Mouse (Mus musculus): ENCODE results near the gene Grpel1. TPM values are rescaled to one million over a fixed set of nuclear protein-coding genes. Genes with fewer than 3 reads are reported as not detected.
A peak's percentile ranks its signal among the peaks of the same experiment; 100 is the strongest.

Grpel1 gene
- polyA plus RNA-seq, 1 experiment from 2014 or later, result 53.2 TPM

- DNase-seq (no peak), ATAC-seq (ENCODE audit: insufficient read depth) (no peak)
- Histone ChIP-seq H3K9ac (no peak overlapping the region), H3K27ac (ENCODE audit: low read depth) (no peak overlapping the region), H3K4me1 (ENCODE audit: insufficient read depth) (peaks cover 2% of the 10 kb centered on the region; the same call in 1 of the 2 replicates), H3K4me3 (ENCODE audit: low read depth, low read length) (no peak overlapping the region), H3K9me3 (ENCODE audit: low read depth, low read length) (no peaks in the 10 kb centered on the region), H3K27me3 (ENCODE audit: insufficient read depth, low read length) (peaks cover 4% of the 10 kb centered on the region; the same call in 1 of the 2 replicates), H3K4me2 (no peak overlapping the region), H3K36me3 (ENCODE audit: insufficient read depth) (no peaks in the 10 kb centered on the region)
- 85% methylated on average over 2 of the region's 2 CpGs for WGBS
- no peak for TF ChIP-seq CTCF (IDR thresholded peaks at IDR 0.05; ENCODE audit: low read depth)
Measured at GRCm38 (mm10) chr5:36460712-36461111, 4.1 kb upstream of the Grpel1 start.

- H3K27ac ChIP-seq (ENCODE audit: low read depth), result no peak overlapping the region
- ATAC-seq (ENCODE audit: insufficient read depth) (no peak), DNase-seq (no peak)
- peaks cover 4% of the 10 kb centered on the region; the same call in 1 of the 2 replicates for H3K27me3 ChIP-seq (ENCODE audit: insufficient read depth, low read length)
- WGBS, result 60% methylated on average over 2 of the region's 2 CpGs
- H3K4me1 ChIP-seq (ENCODE audit: insufficient read depth), result peaks cover 6% of the 10 kb centered on the region; the same call in 1 of the 2 replicates
- no peak for TF ChIP-seq CTCF (IDR thresholded peaks at IDR 0.05; ENCODE audit: low read depth)
- no peak overlapping the region for H3K9ac ChIP-seq
- H3K4me2 ChIP-seq, result no peak overlapping the region
- no peaks in the 10 kb centered on the region for H3K36me3 ChIP-seq (ENCODE audit: insufficient read depth)
- H3K4me3 ChIP-seq (ENCODE audit: low read depth, low read length), result no peak overlapping the region
- H3K9me3 ChIP-seq (ENCODE audit: low read depth, low read length), result no peaks in the 10 kb centered on the region
Measured at GRCm38 (mm10) chr5:36461231-36461630, 3.6 kb upstream of the Grpel1 start.

GRCm38 (mm10) chr5:36462810-36463209 lies 2.0 kb upstream of the Grpel1 start:
- no peaks in the 10 kb centered on the region for H3K9me3 ChIP-seq (ENCODE audit: low read depth, low read length)
- TF ChIP-seq CTCF (IDR thresholded peaks at IDR 0.05; ENCODE audit: low read depth), result peak; percentile 89

GRCm38 (mm10) chr5:36463391-36463790 lies 1.4 kb upstream of the Grpel1 start:
- 58% methylated on average over 5 of the region's 5 CpGs for WGBS
- no peaks in the 10 kb centered on the region for H3K36me3 ChIP-seq (ENCODE audit: insufficient read depth)
- no peak overlapping the region for H3K4me2 ChIP-seq
- no peak overlapping the region for H3K9ac ChIP-seq
- H3K4me3 ChIP-seq (ENCODE audit: low read depth, low read length), result no peak overlapping the region
- no peaks in the 10 kb centered on the region for H3K27me3 ChIP-seq (ENCODE audit: insufficient read depth, low read length)
- DNase-seq (no peak), ATAC-seq (ENCODE audit: insufficient read depth) (no peak)
- peaks cover 6% of the 10 kb centered on the region; the same call in 1 of the 2 replicates for H3K4me1 ChIP-seq (ENCODE audit: insufficient read depth)
- no peak overlapping the region for H3K27ac ChIP-seq (ENCODE audit: low read depth)
- no peaks in the 10 kb centered on the region for H3K9me3 ChIP-seq (ENCODE audit: low read depth, low read length)
- no peak for TF ChIP-seq CTCF (IDR thresholded peaks at IDR 0.05; ENCODE audit: low read depth)

More at GRCm38 (mm10) chr5:36462810-36463209, 2.0 kb upstream of the Grpel1 start:
- Histone ChIP-seq H3K4me1 (ENCODE audit: insufficient read depth) (peaks cover 6% of the 10 kb centered on the region; the same call in 1 of the 2 replicates), H3K9ac (no peak overlapping the region), H3K4me3 (ENCODE audit: low read depth, low read length) (no peak overlapping the region), H3K4me2 (no peak overlapping the region), H3K36me3 (ENCODE audit: insufficient read depth) (no peaks in the 10 kb centered on the region), H3K27me3 (ENCODE audit: insufficient read depth, low read length) (no peaks in the 10 kb centered on the region), H3K27ac (ENCODE audit: low read depth) (no peak overlapping the region)
- WGBS, result 13% methylated on average over 7 of the region's 7 CpGs
- ATAC-seq (ENCODE audit: insufficient read depth), result no peak
- peak; percentile 88 for DNase-seq

- H3K4me1 ChIP-seq (ENCODE audit: insufficient read depth), result peaks cover 6% of the 10 kb centered on the region; the same call in 1 of the 2 replicates
- no peak for TF ChIP-seq CTCF (IDR thresholded peaks at IDR 0.05; ENCODE audit: low read depth)
- ATAC-seq (ENCODE audit: insufficient read depth) (no peak), DNase-seq (peak; percentile 13)
- H3K9me3 ChIP-seq (ENCODE audit: low read depth, low read length), result no peaks in the 10 kb centered on the region
- H3K27me3 ChIP-seq (ENCODE audit: insufficient read depth, low read length), result no peaks in the 10 kb centered on the region
- H3K4me3 ChIP-seq (ENCODE audit: low read depth, low read length), result peak overlapping the region; percentile 97
- H3K36me3 ChIP-seq (ENCODE audit: insufficient read depth), result peaks cover 22% of the 10 kb centered on the region
- H3K4me2 ChIP-seq, result peak overlapping the region; percentile 98
- H3K27ac ChIP-seq (ENCODE audit: low read depth), result 0 out of 2 replicates have a peak overlapping the region, but pooled peaks have one; percentile 54
- 23% methylated on average over 8 of the region's 8 CpGs for WGBS
- peak overlapping the region; percentile 86 for H3K9ac ChIP-seq
Measured at GRCm38 (mm10) chr5:36465889-36466288, 1.1 kb downstream of the Grpel1 start.

- no peak for TF ChIP-seq CTCF (IDR thresholded peaks at IDR 0.05; ENCODE audit: low read depth)
- no peaks in the 10 kb centered on the region for H3K27me3 ChIP-seq (ENCODE audit: insufficient read depth, low read length)
- H3K4me1 ChIP-seq (ENCODE audit: insufficient read depth), result no peaks in the 10 kb centered on the region
- no peak overlapping the region for H3K4me3 ChIP-seq (ENCODE audit: low read depth, low read length)
- H3K36me3 ChIP-seq (ENCODE audit: insufficient read depth), result peaks cover 66% of the 10 kb centered on the region
- WGBS, result 93% methylated on average over 8 of the region's 8 CpGs
- DNase-seq, result no peak
- no peak overlapping the region for H3K9ac ChIP-seq
- no peak overlapping the region for H3K4me2 ChIP-seq
- no peak overlapping the region for H3K27ac ChIP-seq (ENCODE audit: low read depth)
- H3K9me3 ChIP-seq (ENCODE audit: low read depth, low read length), result no peaks in the 10 kb centered on the region
- no peak for ATAC-seq (ENCODE audit: insufficient read depth)
Measured at GRCm38 (mm10) chr5:36471206-36471605, 6.4 kb downstream of the Grpel1 start.

- DNase-seq (no peak), ATAC-seq (ENCODE audit: insufficient read depth) (no peak)
- Histone ChIP-seq H3K27ac (ENCODE audit: low read depth) (no peak overlapping the region), H3K4me1 (ENCODE audit: insufficient read depth) (no peaks in the 10 kb centered on the region), H3K27me3 (ENCODE audit: insufficient read depth, low read length) (no peaks in the 10 kb centered on the region), H3K9ac (no peak overlapping the region), H3K4me3 (ENCODE audit: low read depth, low read length) (no peak overlapping the region), H3K36me3 (ENCODE audit: insufficient read depth) (peaks cover 71% of the 10 kb centered on the region), H3K4me2 (no peak overlapping the region), H3K9me3 (ENCODE audit: low read depth, low read length) (no peaks in the 10 kb centered on the region)
- WGBS, result 81% methylated on average over 4 of the region's 4 CpGs
- TF ChIP-seq CTCF (IDR thresholded peaks at IDR 0.05; ENCODE audit: low read depth), result no peak
Measured at GRCm38 (mm10) chr5:36472876-36473655, 8.3 kb downstream of the Grpel1 start.
